Mouse (Mus musculus): Measurements from ENCODE around the gene Traf3ip2. TPM values are rescaled to one million over a fixed set of nuclear protein-coding genes. Genes with fewer than 3 reads are reported as not detected.

Gene Traf3ip2
- polyA plus RNA-seq, 1 experiment, result 2.9 TPM

DNA sequence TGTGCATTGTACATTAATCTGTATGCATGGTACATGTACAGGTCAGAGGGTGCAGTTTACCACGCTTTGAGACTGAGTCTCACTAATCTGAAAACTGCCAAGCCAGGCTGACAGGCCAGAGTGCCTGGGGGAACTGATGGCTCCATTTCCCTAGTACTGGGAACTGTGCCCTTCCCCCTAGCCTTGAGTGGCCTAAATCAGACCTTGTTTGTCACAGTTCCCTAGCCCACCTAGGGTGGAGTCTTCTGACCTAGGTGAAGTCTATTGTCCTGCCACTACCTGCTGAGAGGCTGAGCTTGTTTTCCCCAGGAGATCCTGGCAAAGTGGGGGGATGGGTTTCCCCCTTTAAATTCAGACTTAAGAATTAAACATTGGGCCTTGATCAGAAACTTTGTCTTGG is 18.0 kb upstream of the Traf3ip2 start:
- H3K36me3 ChIP-seq (ENCODE audit: control insufficient read depth, insufficient read depth), result no peaks in the 10 kb centered on the region
- H3K79me3 ChIP-seq (ENCODE audit: low read depth), result no peaks in the 10 kb centered on the region
- H3K4me3 ChIP-seq (ENCODE audit: insufficient read depth, poor library complexity, severe bottlenecking), result no peak overlapping the region
- no peak for TF ChIP-seq CEBPB (IDR thresholded peaks at IDR 0.05; ENCODE audit: low read depth)
- no peak for TF ChIP-seq MYOG (IDR thresholded peaks at IDR 0.05; ENCODE audit: control insufficient read depth, extremely low read depth, insufficient read length)
- TF ChIP-seq USF1 (IDR thresholded peaks at IDR 0.05; ENCODE audit: low read depth), result no peak
- no peak for TF ChIP-seq FOSL1 (IDR thresholded peaks at IDR 0.05; ENCODE audit: insufficient read depth, low read length, poor library complexity, severe bottlenecking)
- TF ChIP-seq CTCF (IDR thresholded peaks at IDR 0.05; ENCODE audit: control insufficient read depth, insufficient read depth, insufficient read length), result no peak
- TF ChIP-seq MAX (IDR thresholded peaks at IDR 0.05), result no peak
- no peak for TF ChIP-seq MYOD1 (IDR thresholded peaks at IDR 0.05; ENCODE audit: control insufficient read depth, insufficient read length, low read depth)
- no peaks in the 10 kb centered on the region for H3K27me3 ChIP-seq (ENCODE audit: control insufficient read depth, insufficient read depth, insufficient read length)
- no peak overlapping the region for H3ac ChIP-seq (ENCODE audit: control insufficient read depth, insufficient read length, low read depth)
- H3K79me2 ChIP-seq (ENCODE audit: control insufficient read depth, insufficient read depth), result no peaks in the 10 kb centered on the region

DNA sequence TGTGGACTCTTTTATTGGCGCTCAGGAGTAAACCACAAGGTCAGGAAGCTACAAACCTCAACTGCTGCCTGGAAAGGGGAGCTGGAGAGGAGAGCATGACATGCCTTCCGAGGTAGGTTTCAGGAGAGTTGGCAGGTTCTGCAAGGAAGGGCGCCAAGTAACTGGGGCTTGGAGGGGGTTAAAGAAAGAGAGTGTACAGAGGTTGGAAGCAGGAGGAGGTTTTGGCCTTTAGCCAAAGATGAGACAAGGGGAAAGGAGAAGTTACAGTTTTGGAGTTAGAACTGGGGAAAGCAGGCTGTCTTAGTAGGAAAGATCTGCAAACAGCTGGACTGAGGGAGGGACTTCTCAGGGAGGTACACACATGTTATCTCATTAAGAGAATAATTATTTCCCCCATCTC is 16.9 kb upstream of the Traf3ip2 start:
- TF ChIP-seq USF1 (IDR thresholded peaks at IDR 0.05; ENCODE audit: low read depth) (no peak), MYOD1 (IDR thresholded peaks at IDR 0.05; ENCODE audit: control insufficient read depth, insufficient read length, low read depth) (no peak), CTCF (IDR thresholded peaks at IDR 0.05; ENCODE audit: control insufficient read depth, insufficient read depth, insufficient read length) (no peak), FOSL1 (IDR thresholded peaks at IDR 0.05; ENCODE audit: insufficient read depth, low read length, poor library complexity, severe bottlenecking) (no peak), CEBPB (IDR thresholded peaks at IDR 0.05; ENCODE audit: low read depth) (no peak), MYOG (IDR thresholded peaks at IDR 0.05; ENCODE audit: control insufficient read depth, extremely low read depth, insufficient read length) (no peak), MAX (IDR thresholded peaks at IDR 0.05) (no peak)
- no peaks in the 10 kb centered on the region for H3K79me3 ChIP-seq (ENCODE audit: low read depth)
- H3ac ChIP-seq (ENCODE audit: control insufficient read depth, insufficient read length, low read depth), result no peak overlapping the region
- no peaks in the 10 kb centered on the region for H3K36me3 ChIP-seq (ENCODE audit: control insufficient read depth, insufficient read depth)
- no peaks in the 10 kb centered on the region for H3K27me3 ChIP-seq (ENCODE audit: control insufficient read depth, insufficient read depth, insufficient read length)
- no peaks in the 10 kb centered on the region for H3K79me2 ChIP-seq (ENCODE audit: control insufficient read depth, insufficient read depth)
- no peak overlapping the region for H3K4me3 ChIP-seq (ENCODE audit: insufficient read depth, poor library complexity, severe bottlenecking)

DNA sequence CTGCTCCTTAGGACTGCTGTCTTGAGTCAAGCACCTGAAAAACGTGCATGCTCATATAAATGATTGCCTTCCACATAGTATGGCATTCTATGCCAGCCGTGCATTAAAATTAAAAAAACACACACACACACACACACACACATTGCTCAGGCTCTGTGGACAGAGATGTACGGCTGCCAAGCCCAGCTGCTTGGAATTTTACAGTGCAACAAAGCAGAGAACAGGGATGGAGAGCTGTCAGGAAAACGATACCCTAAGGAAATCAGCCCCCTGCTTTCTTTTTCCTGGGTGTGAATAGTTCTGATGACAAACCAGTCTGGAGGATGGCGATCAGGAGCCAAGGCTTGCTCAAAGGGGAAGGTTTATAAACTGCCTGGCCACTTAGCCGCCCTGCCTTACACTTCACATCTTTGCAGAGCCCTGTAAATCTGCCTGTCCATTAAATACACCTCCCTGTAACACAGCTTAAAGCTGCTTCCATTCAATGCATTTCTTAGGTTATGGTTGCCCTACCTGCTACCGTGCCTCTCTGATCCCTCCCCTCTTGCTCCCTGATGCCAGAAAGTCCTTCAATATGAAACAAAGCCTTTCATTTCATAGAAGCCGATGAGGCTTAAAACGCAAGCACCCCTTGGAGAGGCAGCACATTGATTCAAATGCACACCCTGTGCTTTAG is 15.5 kb upstream of the Traf3ip2 start:
- H3K36me3 ChIP-seq (ENCODE audit: control insufficient read depth, insufficient read depth), result no peaks in the 10 kb centered on the region
- H3K79me3 ChIP-seq (ENCODE audit: low read depth), result no peaks in the 10 kb centered on the region
- no peaks in the 10 kb centered on the region for H3K27me3 ChIP-seq (ENCODE audit: control insufficient read depth, insufficient read depth, insufficient read length)
- TF ChIP-seq USF1 (IDR thresholded peaks at IDR 0.05; ENCODE audit: low read depth) (no peak), MYOD1 (IDR thresholded peaks at IDR 0.05; ENCODE audit: control insufficient read depth, insufficient read length, low read depth) (no peak), CEBPB (IDR thresholded peaks at IDR 0.05; ENCODE audit: low read depth) (no peak), MYOG (IDR thresholded peaks at IDR 0.05; ENCODE audit: control insufficient read depth, extremely low read depth, insufficient read length) (no peak), FOSL1 (IDR thresholded peaks at IDR 0.05; ENCODE audit: insufficient read depth, low read length, poor library complexity, severe bottlenecking) (no peak), CTCF (IDR thresholded peaks at IDR 0.05; ENCODE audit: control insufficient read depth, insufficient read depth, insufficient read length) (no peak), MAX (IDR thresholded peaks at IDR 0.05) (no peak)
- no peak overlapping the region for H3K4me3 ChIP-seq (ENCODE audit: insufficient read depth, poor library complexity, severe bottlenecking)
- H3ac ChIP-seq (ENCODE audit: control insufficient read depth, insufficient read length, low read depth), result no peak overlapping the region
- no peaks in the 10 kb centered on the region for H3K79me2 ChIP-seq (ENCODE audit: control insufficient read depth, insufficient read depth)

DNA sequence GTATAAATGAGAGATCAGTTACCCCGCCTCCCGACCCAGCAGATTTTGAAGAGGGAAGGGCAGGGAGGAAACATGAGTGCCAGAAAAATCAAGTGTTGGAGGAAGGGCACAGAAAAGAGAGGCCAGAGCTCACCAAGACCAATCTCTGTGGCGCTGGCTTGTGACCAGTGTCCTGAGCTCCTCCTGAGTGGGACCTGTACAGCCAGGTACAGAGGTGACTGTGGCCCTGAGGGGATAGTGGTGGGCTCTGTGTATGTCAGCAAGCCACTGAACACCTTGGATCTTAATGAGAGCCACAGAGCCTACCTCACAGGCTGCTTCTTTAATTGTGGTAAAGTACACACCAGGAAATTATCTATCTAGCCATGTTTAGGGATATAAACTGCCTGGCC is 14.9 kb upstream of the Traf3ip2 start:
- Histone ChIP-seq H3K79me2 (ENCODE audit: control insufficient read depth, insufficient read depth) (no peaks in the 10 kb centered on the region), H3ac (ENCODE audit: control insufficient read depth, insufficient read length, low read depth) (no peak overlapping the region), H3K27me3 (ENCODE audit: control insufficient read depth, insufficient read depth, insufficient read length) (no peaks in the 10 kb centered on the region), H3K4me3 (ENCODE audit: insufficient read depth, poor library complexity, severe bottlenecking) (no peak overlapping the region), H3K79me3 (ENCODE audit: low read depth) (no peaks in the 10 kb centered on the region), H3K36me3 (ENCODE audit: control insufficient read depth, insufficient read depth) (no peaks in the 10 kb centered on the region)
- no peak for TF ChIP-seq FOSL1 (IDR thresholded peaks at IDR 0.05; ENCODE audit: insufficient read depth, low read length, poor library complexity, severe bottlenecking)
- TF ChIP-seq MAX (IDR thresholded peaks at IDR 0.05), result no peak
- TF ChIP-seq MYOD1 (IDR thresholded peaks at IDR 0.05; ENCODE audit: control insufficient read depth, insufficient read length, low read depth), result no peak
- TF ChIP-seq CEBPB (IDR thresholded peaks at IDR 0.05; ENCODE audit: low read depth), result no peak
- no peak for TF ChIP-seq MYOG (IDR thresholded peaks at IDR 0.05; ENCODE audit: control insufficient read depth, extremely low read depth, insufficient read length)
- no peak for TF ChIP-seq USF1 (IDR thresholded peaks at IDR 0.05; ENCODE audit: low read depth)
- no peak for TF ChIP-seq CTCF (IDR thresholded peaks at IDR 0.05; ENCODE audit: control insufficient read depth, insufficient read depth, insufficient read length)

DNA sequence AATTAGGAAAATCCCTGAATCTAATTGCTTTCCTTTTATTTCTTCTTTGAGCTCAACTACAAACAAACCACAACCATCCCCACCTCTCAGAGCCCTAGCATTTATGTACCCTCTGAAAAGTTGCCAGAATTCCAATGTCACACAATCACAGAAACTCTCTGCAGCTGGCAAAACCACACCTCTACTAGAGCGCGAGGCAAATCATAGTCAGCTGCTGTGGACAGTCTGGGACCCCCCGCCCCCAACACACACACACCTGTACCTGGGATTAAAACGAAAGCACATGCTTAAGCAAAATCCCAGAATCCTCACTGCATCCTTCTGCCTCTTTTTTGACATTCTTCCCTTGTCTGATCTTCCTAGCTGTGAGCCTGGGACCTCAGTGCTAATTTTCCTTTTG is 13.1 kb upstream of the Traf3ip2 start:
- no peaks in the 10 kb centered on the region for H3K79me3 ChIP-seq (ENCODE audit: low read depth)
- H3K79me2 ChIP-seq (ENCODE audit: control insufficient read depth, insufficient read depth), result no peaks in the 10 kb centered on the region
- H3K4me3 ChIP-seq (ENCODE audit: insufficient read depth, poor library complexity, severe bottlenecking), result no peak overlapping the region
- H3K36me3 ChIP-seq (ENCODE audit: control insufficient read depth, insufficient read depth), result no peaks in the 10 kb centered on the region
- TF ChIP-seq MYOG (IDR thresholded peaks at IDR 0.05; ENCODE audit: control insufficient read depth, extremely low read depth, insufficient read length) (no peak), CTCF (IDR thresholded peaks at IDR 0.05; ENCODE audit: control insufficient read depth, insufficient read depth, insufficient read length) (no peak), FOSL1 (IDR thresholded peaks at IDR 0.05; ENCODE audit: insufficient read depth, low read length, poor library complexity, severe bottlenecking) (no peak)
- no peaks in the 10 kb centered on the region for H3K27me3 ChIP-seq (ENCODE audit: control insufficient read depth, insufficient read depth, insufficient read length)
- H3ac ChIP-seq (ENCODE audit: control insufficient read depth, insufficient read length, low read depth), result no peak overlapping the region

DNA sequence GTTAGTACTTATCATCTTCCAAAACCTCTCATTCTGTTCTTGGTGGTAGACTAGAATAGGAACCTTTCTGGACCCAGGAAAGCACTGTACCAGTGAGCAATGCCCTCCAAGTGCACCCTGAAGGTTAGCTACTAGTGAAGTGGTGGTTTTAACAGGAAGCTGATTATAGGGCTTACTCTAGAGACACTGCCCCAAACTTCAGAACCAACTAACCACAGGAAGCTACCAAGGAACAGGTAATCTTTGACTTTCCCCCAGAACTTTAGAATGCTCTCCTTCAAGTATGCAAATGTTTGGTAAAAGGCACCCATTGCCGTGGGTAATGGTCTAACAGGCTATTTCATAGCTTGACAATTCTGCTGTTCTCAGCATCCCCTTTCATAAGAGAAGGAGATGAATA is 12.6 kb upstream of the Traf3ip2 start:
- no peaks in the 10 kb centered on the region for H3K79me3 ChIP-seq (ENCODE audit: low read depth)
- H3K4me3 ChIP-seq (ENCODE audit: insufficient read depth, poor library complexity, severe bottlenecking), result no peak overlapping the region
- no peaks in the 10 kb centered on the region for H3K27me3 ChIP-seq (ENCODE audit: control insufficient read depth, insufficient read depth, insufficient read length)
- H3ac ChIP-seq (ENCODE audit: control insufficient read depth, insufficient read length, low read depth), result no peak overlapping the region
- no peak for TF ChIP-seq MAX (IDR thresholded peaks at IDR 0.05)
- TF ChIP-seq FOSL1 (IDR thresholded peaks at IDR 0.05; ENCODE audit: insufficient read depth, low read length, poor library complexity, severe bottlenecking), result no peak
- no peak for TF ChIP-seq MYOG (IDR thresholded peaks at IDR 0.05; ENCODE audit: control insufficient read depth, extremely low read depth, insufficient read length)
- no peak for TF ChIP-seq USF1 (IDR thresholded peaks at IDR 0.05; ENCODE audit: low read depth)
- no peak for TF ChIP-seq MYOD1 (IDR thresholded peaks at IDR 0.05; ENCODE audit: control insufficient read depth, insufficient read length, low read depth)
- no peak for TF ChIP-seq CTCF (IDR thresholded peaks at IDR 0.05; ENCODE audit: control insufficient read depth, insufficient read depth, insufficient read length)
- no peak for TF ChIP-seq CEBPB (IDR thresholded peaks at IDR 0.05; ENCODE audit: low read depth)
- no peaks in the 10 kb centered on the region for H3K36me3 ChIP-seq (ENCODE audit: control insufficient read depth, insufficient read depth)
- H3K79me2 ChIP-seq (ENCODE audit: control insufficient read depth, insufficient read depth), result no peaks in the 10 kb centered on the region
